Mouse (Mus musculus) neural tube, embryonic 13.5 days (tissue): ENCODE results near the gene Fam198b. TPM values are rescaled to one million over a fixed set of nuclear protein-coding genes. Genes with fewer than 3 reads are reported as not detected.

Source experiments
- ATAC-seq: fragments of 200-750 bp; cut with Nextera tagmentation; 2 replicates; pipeline ENCODE4 v1.8.0; 2017; ENCODE audit warnings: low read depth, mild to moderate bottlenecking, moderate TSS enrichment, moderate library complexity
- H3K27ac ChIP-seq: fragments of 300-500 bp; sonication (generic); replicated peaks from 2 replicates; pipeline ENCODE4 v1.5.1; 2015; ENCODE audit warnings: moderate library complexity, mild to moderate bottlenecking, inconsistent platforms
- H3K27me3 ChIP-seq: fragments of 300-500 bp; sonication (generic); 2 replicates; pipeline ENCODE4 v1.6.1; 2015; ENCODE audit warnings: mild to moderate bottlenecking, inconsistent platforms
- H3K36me3 ChIP-seq: fragments of 300-500 bp; sonication (generic); 2 replicates; pipeline ENCODE4 v1.6.1; 2015; ENCODE audit warnings: mild to moderate bottlenecking, inconsistent platforms
- H3K4me1 ChIP-seq: fragments of 300-500 bp; sonication (generic); replicated peaks from 2 replicates; pipeline ENCODE4 v1.6.1; 2015; ENCODE audit warnings: inconsistent platforms
- H3K4me2 ChIP-seq: fragments of 300-500 bp; sonication (generic); 2 replicates; pipeline ENCODE4 v1.6.1; 2015; ENCODE audit warnings: inconsistent platforms, mild to moderate bottlenecking, moderate library complexity
- H3K4me3 ChIP-seq: fragments of 300-500 bp; sonication (generic); 2 replicates; pipeline ENCODE4 v1.5.1; 2015; ENCODE audit warnings: mild to moderate bottlenecking, inconsistent platforms
- H3K9ac ChIP-seq: fragments of 300-500 bp; sonication (generic); 2 replicates; pipeline ENCODE4 v1.6.1; 2015; ENCODE audit warnings: moderate library complexity, mild to moderate bottlenecking, inconsistent platforms
- H3K9me3 ChIP-seq: fragments of 300-500 bp; sonication (generic); 2 replicates; pipeline ENCODE4 v1.6.1; 2016; ENCODE audit warnings: inconsistent platforms
- WGBS: fragments of 180-500 bp; shearing (Covaris S2); methylation state at CpG from one replicate; pipeline ENCODE4 v1.1.7; 2015; 5-methylcytosine and 5-hydroxymethylcytosine counted together
- polyA plus RNA-seq: library from polyadenylated mRNA; unstranded; fragments of >200 nt; fragmentation: Nextera tagmentation; extraction: Ambion mirVana; gene quantifications from 2 replicates; pipeline ENCODE4 v1.2.1, GENCODE M21; 2015

Gene Fam198b
- polyA plus RNA-seq, 1 experiment from 2014 or later, result 7.8 TPM

GRCm38 (mm10) chr3:79906250-79907045 lies 22.1 kb downstream of the Fam198b start:
- no peaks in the 10 kb centered on the region for H3K27me3 ChIP-seq
- peaks cover 17% of the 10 kb centered on the region for H3K4me1 ChIP-seq
- H3K9me3 ChIP-seq, result no peaks in the 10 kb centered on the region
- ATAC-seq, result no peak
- WGBS, result 86% methylated on average over 5 of the region's 5 CpGs
- no peaks in the 10 kb centered on the region for H3K36me3 ChIP-seq
- no peak overlapping the region for H3K27ac ChIP-seq
- no peak overlapping the region for H3K9ac ChIP-seq
- no peak overlapping the region for H3K4me3 ChIP-seq
- no peak overlapping the region for H3K4me2 ChIP-seq

DNA sequence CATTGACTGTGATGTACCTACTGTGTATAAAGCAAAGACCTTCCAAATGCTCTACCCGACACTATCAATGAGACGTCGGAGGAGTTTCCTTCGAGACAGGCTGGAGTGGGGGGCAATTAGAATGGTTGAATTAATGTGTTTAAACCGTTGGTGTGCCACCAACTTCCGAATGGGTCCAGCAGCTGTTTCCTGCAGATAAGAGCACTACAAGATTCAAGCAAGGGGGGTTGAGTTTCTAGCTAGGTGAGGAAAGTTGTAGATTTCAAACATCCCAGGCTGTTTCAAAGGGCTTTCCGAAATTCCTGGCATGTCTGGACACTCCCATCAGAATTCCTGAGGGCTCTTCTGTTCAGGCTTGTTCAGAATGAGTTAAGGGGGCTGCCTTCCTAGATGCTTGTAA lies 22.9 kb downstream of the Fam198b start:
- H3K9ac ChIP-seq, result no peak overlapping the region
- peaks cover 17% of the 10 kb centered on the region for H3K4me1 ChIP-seq
- H3K27ac ChIP-seq, result no peak overlapping the region
- 75% methylated on average over 7 of the region's 7 CpGs for WGBS
- no peak overlapping the region for H3K4me2 ChIP-seq
- no peaks in the 10 kb centered on the region for H3K27me3 ChIP-seq
- ATAC-seq, result no peak
- no peaks in the 10 kb centered on the region for H3K36me3 ChIP-seq
- no peak overlapping the region for H3K4me3 ChIP-seq
- H3K9me3 ChIP-seq, result no peaks in the 10 kb centered on the region

DNA sequence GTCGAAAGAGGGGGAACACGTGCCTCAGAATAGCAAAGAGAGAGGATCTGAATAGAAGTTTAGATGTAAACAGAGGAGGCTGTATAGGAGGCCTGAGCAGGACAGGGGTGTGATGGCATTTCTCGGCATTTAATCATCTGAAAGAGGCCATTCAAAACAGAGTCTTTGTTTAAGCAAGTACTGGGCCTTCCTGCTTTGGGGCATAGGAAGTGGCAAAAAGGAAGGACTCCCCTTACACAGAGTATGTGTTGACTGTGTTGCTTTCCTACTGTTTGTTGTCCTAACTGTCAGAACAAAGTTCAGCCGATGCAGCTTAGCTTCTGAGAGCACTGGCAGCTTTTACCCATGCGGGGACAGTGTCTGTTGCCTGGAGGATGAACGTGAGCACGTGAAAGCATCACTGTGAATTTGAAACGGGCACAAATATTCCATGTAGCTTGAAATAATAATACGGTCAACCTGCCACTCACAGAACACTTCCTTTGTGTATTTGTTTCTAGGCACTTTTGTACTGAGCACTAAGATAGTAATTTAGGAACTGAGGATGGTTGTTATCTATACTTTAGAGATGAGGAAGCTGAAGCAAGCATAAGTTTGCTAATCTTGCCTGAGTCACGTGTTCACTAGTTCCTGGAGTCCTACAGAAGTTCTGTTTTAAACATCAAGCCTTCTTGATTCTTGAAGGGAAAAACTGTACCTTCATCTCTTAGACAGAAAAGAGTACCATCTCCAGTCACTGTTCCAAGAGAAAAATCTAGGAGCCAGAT lies 26.2 kb downstream of the Fam198b start:
- no peak for ATAC-seq
- 64% methylated on average over 10 of the region's 10 CpGs for WGBS
- no peak overlapping the region for H3K4me2 ChIP-seq

GRCm38 (mm10) chr3:79911166-79911565 lies 26.8 kb downstream of the Fam198b start:
- Histone ChIP-seq H3K27ac (no peak overlapping the region), H3K4me1 (no peaks in the 10 kb centered on the region), H3K27me3 (no peaks in the 10 kb centered on the region), H3K36me3 (no peaks in the 10 kb centered on the region), H3K9ac (no peak overlapping the region), H3K4me2 (no peak overlapping the region), H3K9me3 (no peaks in the 10 kb centered on the region), H3K4me3 (no peak overlapping the region)
- 90% methylated on average over 3 of the region's 3 CpGs for WGBS
- no peak for ATAC-seq

More for the DNA sequence above, 26.2 kb downstream of the Fam198b start:
- Histone ChIP-seq H3K4me1 (no peaks in the 10 kb centered on the region), H3K9me3 (no peaks in the 10 kb centered on the region), H3K36me3 (no peaks in the 10 kb centered on the region), H3K9ac (no peak overlapping the region), H3K27me3 (no peaks in the 10 kb centered on the region), H3K27ac (no peak overlapping the region), H3K4me3 (no peak overlapping the region)

- no peaks in the 10 kb centered on the region for H3K27me3 ChIP-seq
- 90% methylated on average over 5 of the region's 5 CpGs for WGBS
- no peak overlapping the region for H3K9ac ChIP-seq
- H3K9me3 ChIP-seq, result no peaks in the 10 kb centered on the region
- ATAC-seq, result no peak
- H3K27ac ChIP-seq, result no peak overlapping the region
- no peaks in the 10 kb centered on the region for H3K4me1 ChIP-seq
- no peak overlapping the region for H3K4me3 ChIP-seq
- no peaks in the 10 kb centered on the region for H3K36me3 ChIP-seq
- H3K4me2 ChIP-seq, result no peak overlapping the region
These were observed 29.7 kb downstream of the Fam198b start for GRCm38 (mm10) chr3:79914012-79914411.

DNA sequence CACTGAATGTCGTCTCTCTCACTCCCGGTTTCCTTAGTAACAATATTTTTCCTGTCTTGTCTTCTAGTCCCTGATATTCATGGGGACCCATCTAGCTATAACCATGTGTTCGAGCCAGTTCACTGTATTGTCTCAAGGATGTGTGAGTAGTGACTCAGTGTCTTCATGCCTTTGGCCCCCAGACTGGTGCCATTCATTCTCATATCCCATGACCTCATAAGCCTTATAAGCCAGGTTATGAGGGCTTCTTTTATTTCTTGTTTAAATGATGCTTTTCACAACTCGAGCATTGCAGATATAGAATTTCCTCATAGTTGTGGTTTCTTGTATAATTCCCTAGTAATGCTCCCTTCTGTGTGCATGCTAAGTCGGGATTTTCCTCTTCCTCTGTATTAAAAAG lies 31.9 kb downstream of the Fam198b start:
- H3K36me3 ChIP-seq, result no peaks in the 10 kb centered on the region
- ATAC-seq, result no peak
- no peak overlapping the region for H3K4me2 ChIP-seq
- 86% methylated on average over 5 of the region's 5 CpGs for WGBS
- H3K27me3 ChIP-seq, result no peaks in the 10 kb centered on the region
- no peak overlapping the region for H3K27ac ChIP-seq
- no peaks in the 10 kb centered on the region for H3K9me3 ChIP-seq
- no peak overlapping the region for H3K9ac ChIP-seq
- H3K4me3 ChIP-seq, result no peak overlapping the region
- no peaks in the 10 kb centered on the region for H3K4me1 ChIP-seq

GRCm38 (mm10) chr3:79918761-79919160 lies 34.4 kb downstream of the Fam198b start:
- no peaks in the 10 kb centered on the region for H3K9me3 ChIP-seq
- no peak overlapping the region for H3K27ac ChIP-seq
- peaks cover 4% of the 10 kb centered on the region; the same call in 1 of the 2 replicates for H3K4me1 ChIP-seq
- no peak overlapping the region for H3K4me3 ChIP-seq
- no peak overlapping the region for H3K4me2 ChIP-seq
- H3K27me3 ChIP-seq, result no peaks in the 10 kb centered on the region
- H3K9ac ChIP-seq, result no peak overlapping the region
- no peaks in the 10 kb centered on the region for H3K36me3 ChIP-seq
- ATAC-seq, result no peak

- ATAC-seq, result no peak
- 69% methylated on average over 5 of the region's 5 CpGs for WGBS
- peaks cover 13% of the 10 kb centered on the region for H3K4me1 ChIP-seq
- no peaks in the 10 kb centered on the region for H3K36me3 ChIP-seq
- H3K9me3 ChIP-seq, result no peaks in the 10 kb centered on the region
- no peak overlapping the region for H3K4me3 ChIP-seq
- H3K9ac ChIP-seq, result no peak overlapping the region
- no peaks in the 10 kb centered on the region for H3K27me3 ChIP-seq
- no peak overlapping the region for H3K27ac ChIP-seq
- H3K4me2 ChIP-seq, result no peak overlapping the region
These were observed 41.8 kb downstream of the Fam198b start for GRCm38 (mm10) chr3:79925950-79926697.

- Histone ChIP-seq H3K4me1 (peaks cover 14% of the 10 kb centered on the region), H3K9ac (no peak overlapping the region), H3K9me3 (no peaks in the 10 kb centered on the region), H3K36me3 (no peaks in the 10 kb centered on the region), H3K27me3 (no peaks in the 10 kb centered on the region), H3K4me3 (no peak overlapping the region), H3K4me2 (no peak overlapping the region), H3K27ac (no peak overlapping the region)
- WGBS, result 64% methylated on average over 4 of the region's 4 CpGs
- ATAC-seq, result no peak
These were observed 42.7 kb downstream of the Fam198b start for GRCm38 (mm10) chr3:79927050-79927449.

GRCm38 (mm10) chr3:79928409-79928808 lies 44.1 kb downstream of the Fam198b start:
- H3K27ac ChIP-seq, result no peak overlapping the region
- no peaks in the 10 kb centered on the region for H3K36me3 ChIP-seq
- H3K4me3 ChIP-seq, result no peak overlapping the region
- peaks cover 11% of the 10 kb centered on the region; the same call in 1 of the 2 replicates for H3K4me1 ChIP-seq
- H3K9me3 ChIP-seq, result no peaks in the 10 kb centered on the region
- 0 out of 2 replicates have a peak, but pooled peaks have one; percentile 32 for ATAC-seq
- no peak overlapping the region for H3K4me2 ChIP-seq
- WGBS, result 90% methylated on average over 5 of the region's 5 CpGs
- H3K27me3 ChIP-seq, result no peaks in the 10 kb centered on the region
- no peak overlapping the region for H3K9ac ChIP-seq

DNA sequence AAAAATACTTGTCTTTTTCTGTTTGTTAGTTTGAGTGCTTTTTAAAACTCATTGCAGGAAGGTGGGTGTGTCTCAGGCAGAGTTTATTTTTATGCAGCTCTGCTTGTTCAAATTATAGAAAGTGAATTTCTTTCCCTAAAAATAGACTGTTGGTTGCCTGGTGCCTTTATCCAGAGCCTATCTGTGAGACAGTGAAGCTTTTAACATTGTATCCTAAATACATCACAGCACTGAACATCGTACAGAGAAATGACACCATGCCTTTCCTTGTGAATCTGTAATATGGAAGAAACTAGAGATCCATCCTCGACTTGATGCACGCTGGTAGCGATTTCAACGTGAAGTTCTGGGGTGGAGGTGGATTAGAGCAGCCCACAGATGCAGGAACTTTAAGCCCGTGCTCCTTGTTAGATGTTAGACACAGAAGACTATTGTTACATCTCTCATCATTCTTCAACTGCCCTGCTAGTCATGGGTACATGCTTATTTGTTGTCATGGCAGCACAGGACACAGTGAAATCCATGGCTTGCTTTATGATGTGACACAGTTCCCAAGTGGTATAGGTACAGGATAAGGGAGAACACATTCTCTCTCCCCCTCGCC lies 45.9 kb downstream of the Fam198b start:
- WGBS, result 25% methylated on average over 6 of the region's 7 CpGs
- Histone ChIP-seq H3K9me3 (no peaks in the 10 kb centered on the region), H3K4me1 (peaks cover 11% of the 10 kb centered on the region; the same call in 1 of the 2 replicates), H3K9ac (no peak overlapping the region), H3K4me2 (peak overlapping the region; percentile 30), H3K27ac (0 out of 2 replicates have a peak overlapping the region, but pooled peaks have one; percentile 18), H3K27me3 (no peaks in the 10 kb centered on the region), H3K36me3 (no peaks in the 10 kb centered on the region), H3K4me3 (no peak overlapping the region)
- peak; percentile 73; the same call in 1 of the 2 replicates for ATAC-seq
